Mouse (Mus musculus): ENCODE results near the gene Gbp7.
"Not testable (repeated sequence)": the region's sequence is repeated elsewhere in the genome, so short reads cannot be mapped to it uniquely, and the experiment has no call there.

Gbp7 gene

DNA sequence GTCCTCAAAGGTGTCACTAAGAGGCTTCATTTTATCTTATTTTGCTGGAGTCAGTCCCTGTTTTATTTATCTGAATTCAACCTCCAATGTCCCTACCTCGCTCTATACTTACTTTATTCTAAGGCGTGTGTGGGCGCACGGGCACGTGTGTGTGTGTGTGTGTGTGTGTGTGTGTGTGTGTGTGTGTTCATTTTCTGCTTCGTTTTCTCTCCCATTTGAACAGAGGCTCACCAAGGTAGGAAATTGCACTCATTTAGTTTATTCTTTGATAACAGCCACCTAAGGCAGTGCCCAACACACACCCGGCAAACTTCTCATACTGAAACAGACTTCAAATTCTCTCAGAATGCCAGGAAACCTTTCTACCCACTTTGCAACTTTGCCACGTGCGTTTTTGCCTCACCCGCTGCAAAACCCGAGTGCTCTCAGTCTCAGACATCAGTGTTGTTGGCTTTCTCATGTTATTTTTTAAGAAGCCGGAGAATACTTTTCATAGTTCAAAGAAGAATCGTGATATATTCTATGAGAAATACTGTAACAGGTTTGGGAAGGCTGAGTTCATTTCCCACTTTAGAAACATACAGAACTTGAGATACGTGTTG, 31.0 kb downstream of the Gbp7 start:
- DNase-seq (ENCODE audit: low read depth), result no peak

DNA sequence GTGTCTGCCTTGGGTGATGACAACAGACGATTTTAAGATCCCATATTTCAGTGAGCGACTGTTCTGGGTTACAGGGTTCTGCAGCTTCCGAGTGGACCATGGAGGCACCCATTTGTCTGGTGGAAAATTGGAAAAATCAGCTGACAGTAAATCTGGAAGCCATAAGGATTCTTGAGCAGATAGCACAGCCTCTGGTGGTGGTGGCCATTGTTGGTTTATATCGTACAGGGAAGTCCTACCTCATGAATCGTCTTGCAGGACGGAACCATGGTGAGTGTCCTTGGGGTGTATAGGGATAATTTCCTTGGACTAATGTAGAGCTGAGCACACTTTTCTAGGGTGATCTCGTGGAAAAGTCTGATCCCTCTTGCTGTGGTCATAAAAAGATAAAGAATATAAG, 31.5 kb downstream of the Gbp7 start:
- DNase-seq (ENCODE audit: low read depth), result no peak

DNA sequence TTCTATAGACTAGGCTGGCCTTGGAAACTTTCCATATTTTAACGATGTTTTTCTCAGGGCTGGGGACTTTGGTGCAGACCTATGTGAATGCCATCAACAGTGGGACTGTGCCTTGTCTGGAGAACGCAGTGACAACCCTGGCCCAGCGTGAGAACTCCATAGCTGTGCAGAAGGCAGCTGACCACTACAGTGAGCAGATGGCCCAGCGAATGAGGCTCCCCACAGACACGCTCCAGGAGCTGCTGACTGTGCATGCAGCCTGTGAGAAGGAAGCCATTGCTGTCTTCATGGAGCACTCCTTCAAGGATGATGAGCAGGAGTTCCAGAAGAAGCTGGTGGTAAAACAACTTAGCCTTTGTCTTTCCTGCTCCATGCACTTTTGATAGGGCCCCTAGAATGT, 37.3 kb downstream of the Gbp7 start:
- not testable (repeated sequence) for DNase-seq (ENCODE audit: low read depth)

DNA sequence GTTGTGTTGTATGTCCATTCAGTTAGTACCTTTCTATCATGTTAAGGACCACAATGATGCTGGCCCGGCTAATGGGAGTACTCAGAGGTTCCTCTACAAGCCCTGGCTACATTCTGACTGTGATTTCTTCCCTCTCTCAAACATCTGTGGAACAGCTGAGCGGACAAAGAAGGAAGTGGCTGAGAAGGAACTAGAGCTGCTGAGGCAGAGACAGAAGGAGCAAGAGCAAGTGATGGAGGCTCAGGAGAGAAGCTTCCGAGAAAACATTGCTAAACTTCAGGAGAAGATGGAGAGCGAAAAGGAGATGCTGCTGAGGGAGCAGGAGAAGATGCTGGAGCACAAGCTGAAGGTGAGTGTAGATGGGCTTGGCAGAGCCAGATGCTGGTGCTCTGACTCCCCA, 40.6 kb downstream of the Gbp7 start:
- DNase-seq (ENCODE audit: low read depth), result no peak

DNA sequence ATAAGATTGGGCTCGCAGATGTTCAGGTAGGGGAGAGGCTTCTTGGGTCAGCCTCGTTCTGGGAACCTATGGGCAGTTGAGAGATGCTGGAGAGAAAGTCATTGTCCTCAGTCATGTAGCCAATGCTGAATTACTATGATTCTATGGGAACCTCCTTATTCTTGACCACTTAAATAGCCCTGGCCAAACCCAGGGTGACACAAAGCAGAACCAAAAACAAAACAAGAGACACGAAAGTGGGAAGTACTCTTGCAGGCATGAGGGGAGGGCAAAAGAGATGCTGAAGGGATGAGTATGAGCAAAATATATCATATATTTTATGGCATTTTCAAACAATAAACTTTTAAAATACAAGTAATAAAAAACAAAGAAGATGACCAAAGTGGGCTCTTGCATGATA, 47.0 kb downstream of the Gbp7 start:
- no peak for DNase-seq (ENCODE audit: low read depth)

DNA sequence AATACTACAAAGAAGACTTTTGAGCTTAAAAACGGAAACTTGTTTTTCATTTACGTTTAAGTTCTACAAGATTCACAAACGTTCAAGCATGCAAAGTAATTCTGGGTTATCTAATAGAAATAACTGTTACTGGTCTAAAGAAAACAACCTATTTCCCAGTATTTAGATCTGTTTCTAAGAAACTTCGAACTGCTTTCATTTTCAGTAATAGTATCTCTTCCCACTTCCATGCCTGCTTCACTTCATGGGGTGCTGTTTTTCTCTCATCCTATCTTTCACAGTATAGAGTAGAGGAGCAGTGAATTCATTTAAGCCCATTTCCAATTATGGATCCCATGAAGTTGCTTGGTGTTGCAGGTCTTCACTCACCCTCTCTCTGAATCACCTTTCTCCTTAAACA, 48.2 kb downstream of the Gbp7 start:
- DNase-seq (ENCODE audit: low read depth), result no peak

DNA sequence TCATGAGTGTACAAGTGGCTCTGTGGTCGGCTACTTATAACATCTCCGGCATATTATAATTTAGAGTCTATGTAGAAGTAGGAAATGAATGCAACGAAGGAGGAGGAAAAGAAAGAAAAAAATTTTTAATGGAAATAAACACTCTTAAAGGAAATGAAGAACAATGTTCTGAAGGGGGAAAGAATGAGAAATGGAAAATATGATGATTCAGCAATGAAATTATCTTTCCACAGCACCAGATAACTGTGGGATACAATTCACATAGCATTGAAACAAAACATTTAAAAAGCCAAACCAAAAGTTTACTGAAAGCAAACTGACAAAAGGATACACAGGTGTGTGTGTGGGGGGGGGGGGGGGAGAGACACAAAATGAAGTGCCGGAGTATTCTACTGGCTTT, 52.9 kb downstream of the Gbp7 start:
- DNase-seq (ENCODE audit: low read depth), result no peak

DNA sequence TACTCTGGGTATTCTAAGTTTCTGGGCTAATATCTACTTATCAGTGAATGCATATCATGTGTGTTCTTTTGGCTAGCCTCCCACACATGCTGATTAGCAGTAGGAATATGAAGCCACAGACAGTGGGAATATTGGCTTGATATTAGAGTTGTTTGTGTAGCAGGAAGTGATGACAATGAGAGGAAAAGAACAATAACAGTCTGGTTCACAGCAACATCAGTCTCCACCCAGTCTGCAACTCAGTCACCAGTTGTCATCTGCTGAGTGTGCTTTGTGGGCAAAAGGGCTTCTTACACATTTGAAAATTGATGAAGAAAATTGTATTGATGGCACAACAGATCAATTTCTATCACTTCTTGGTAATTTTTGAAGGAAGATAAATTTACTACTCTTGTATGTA, 57.2 kb downstream of the Gbp7 start:
- no peak for DNase-seq (ENCODE audit: low read depth)

DNA sequence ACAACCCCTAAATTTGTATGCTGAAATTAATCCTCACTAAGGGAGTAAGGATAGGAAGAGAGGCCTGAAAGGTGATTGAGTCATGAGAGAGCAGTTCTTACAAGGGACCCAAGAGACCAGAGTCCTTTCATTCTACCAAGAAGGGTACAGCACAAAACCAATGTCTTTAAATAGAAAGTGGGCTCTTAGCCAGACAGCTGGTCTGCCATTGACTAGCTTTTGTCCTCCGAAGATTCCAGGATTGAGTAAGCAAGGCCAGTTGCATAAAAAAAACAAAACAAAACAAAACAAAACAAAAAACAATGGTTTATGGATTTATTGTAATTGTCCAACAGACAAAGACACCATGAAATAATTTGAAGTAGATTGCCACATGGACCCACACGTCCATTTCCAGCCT, 58.7 kb downstream of the Gbp7 start:
- no peak for DNase-seq (ENCODE audit: low read depth)

DNA sequence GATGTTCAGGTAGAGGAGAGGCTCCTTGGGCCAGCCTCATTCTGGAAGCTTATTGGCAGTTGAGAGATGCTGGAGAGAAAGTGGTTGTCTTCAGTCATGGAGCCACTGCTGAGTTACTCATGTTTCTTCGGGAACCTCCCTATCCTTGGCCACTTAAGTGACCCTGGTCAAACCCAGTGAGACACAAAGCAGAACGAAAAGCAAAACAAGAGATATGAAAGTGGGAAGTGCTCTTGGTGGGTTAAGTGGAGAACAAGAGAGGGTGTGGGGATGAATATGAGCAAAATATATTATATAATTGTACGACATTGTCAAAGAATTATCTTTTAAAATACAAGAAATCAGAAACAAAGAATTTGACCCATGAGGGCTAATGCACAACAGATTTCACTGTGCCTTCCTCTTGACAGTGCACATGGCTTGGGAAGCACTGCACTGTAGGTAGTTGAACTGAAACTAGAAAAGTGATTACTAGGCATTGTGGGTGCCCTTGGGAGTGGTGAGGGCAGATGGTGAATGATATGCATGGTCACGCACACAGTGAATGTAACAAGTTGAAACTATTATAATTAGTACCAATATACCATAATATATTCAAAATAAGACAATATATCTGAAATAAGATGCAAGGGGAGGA, 60.4 kb downstream of the Gbp7 start:
- DNase-seq (ENCODE audit: low read depth), result no peak

DNA sequence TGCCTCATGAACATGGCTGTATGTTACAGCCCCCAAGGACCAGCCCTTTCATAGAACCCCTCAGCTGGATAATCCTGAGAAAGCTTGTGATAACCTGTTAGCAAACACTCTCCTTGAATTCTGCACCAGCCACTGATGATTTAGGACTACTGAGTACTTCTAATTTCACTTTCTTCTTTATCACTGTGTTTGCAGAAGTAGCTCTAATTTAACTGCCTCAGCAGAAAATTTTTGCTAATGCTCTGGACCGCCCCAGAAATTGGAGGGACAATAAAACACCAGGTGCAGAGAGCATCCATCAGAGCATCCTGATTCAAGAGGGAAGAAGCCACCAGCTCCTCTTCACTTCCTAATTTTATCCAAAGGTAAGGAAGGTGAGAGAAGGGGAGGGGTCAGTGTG, 64.4 kb downstream of the Gbp7 start, which contains the start of gene Gbp2b:
Gbp2b (plus strand) TSS at position 301 of the 400 bp plus-strand sequence.
- DNase-seq (ENCODE audit: low read depth), result no peak

DNA sequence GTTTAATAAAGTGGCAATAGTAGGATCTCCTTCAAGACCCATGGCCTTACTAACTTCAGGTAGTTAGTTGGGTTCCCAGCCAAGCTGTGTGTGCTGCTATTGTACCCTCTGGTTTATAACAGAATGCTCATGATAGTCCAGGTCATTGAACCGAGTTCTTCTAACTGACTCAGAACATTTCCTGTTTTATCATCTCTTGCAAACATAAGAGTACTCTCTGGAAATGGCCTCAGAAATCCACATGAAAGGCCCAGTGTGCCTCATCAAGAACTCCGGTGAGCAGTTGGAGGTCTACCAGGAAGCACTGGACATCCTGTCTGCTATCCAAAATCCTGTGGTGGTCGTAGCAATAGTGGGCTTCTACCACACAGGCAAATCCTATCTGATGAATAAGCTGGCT, 67.8 kb downstream of the Gbp7 start:
- no peak for DNase-seq (ENCODE audit: low read depth)
